ENCODE assay signal across 7 mouse cellular contexts in genomic region chr4:149097956-149098355, GRCm38 (mm10). TPM values are rescaled to one million over a fixed set of nuclear protein-coding genes. Genes with fewer than 3 reads are reported as not detected.
A peak's percentile ranks its signal among the peaks of the same experiment; 100 is the strongest.
DNase-seq lines count a peak whose midpoint lies in the region; ATAC-seq and TF ChIP-seq lines count a peak whose summit lies in the region.

No protein-coding gene starts in this region.

- no peak for TF ChIP-seq CTCF in kidney, adult 2 months (conservative IDR thresholded peaks at IDR 0.05; ENCODE audit: insufficient read depth, insufficient read length, low read depth, low read length)
- TF ChIP-seq CTCF in G1E (IDR thresholded peaks at IDR 0.05; ENCODE audit: low read depth, low read length) = no peak

- TF ChIP-seq POLR2A in kidney, adult 2 months (IDR thresholded peaks at IDR 0.05; ENCODE audit: low read depth, low read length) = no peak

- H3K4me1 ChIP-seq in kidney, adult 2 months (ENCODE audit: control insufficient read depth, insufficient read depth, low read length) = peaks cover 11% of the 10 kb centered on the region; the same call in 1 of the 2 replicates
- peaks cover 36% of the 10 kb centered on the region for H3K4me1 ChIP-seq in G1E (ENCODE audit: insufficient read depth, low read depth, low read length)
- peaks cover 16% of the 10 kb centered on the region for H3K4me1 ChIP-seq in embryonic facial prominence, embryonic 15.5 days
- H3K4me1 ChIP-seq in liver, embryonic 16.5 days (ENCODE audit: control insufficient read depth, low read depth, low read length) = peaks cover 22% of the 10 kb centered on the region

- 46% methylated on average over 3 of the region's 3 CpGs for WGBS in kidney, adult 2 months
- 66% methylated on average over 3 of the region's 3 CpGs for WGBS in embryonic facial prominence, embryonic 15.5 days
- WGBS in liver, embryonic 16.5 days (ENCODE audit: insufficient replicate concordance) = 57% methylated on average over 3 of the region's 3 CpGs

- H3K9me3 ChIP-seq in G1E (replicated peaks) = no peaks in the 10 kb centered on the region
- H3K9me3 ChIP-seq in embryonic facial prominence, embryonic 15.5 days (replicated peaks) = no peaks in the 10 kb centered on the region
- no peaks in the 10 kb centered on the region for H3K9me3 ChIP-seq in liver, embryonic 16.5 days (replicated peaks; ENCODE audit: control insufficient read depth, low read length)

- no peak overlapping the region for H3K9ac ChIP-seq in embryonic facial prominence, embryonic 15.5 days
- no peak overlapping the region; the same call in 1 of the 2 replicates for H3K9ac ChIP-seq in liver, embryonic 16.5 days (ENCODE audit: low read depth, low read length)

- H3K27ac ChIP-seq in kidney, adult 2 months (ENCODE audit: insufficient read depth, low read depth, low read length) = peak overlapping the region; percentile 5; the same call in 1 of the 2 replicates
- H3K27ac ChIP-seq in embryonic facial prominence, embryonic 15.5 days (replicated peaks) = no peak overlapping the region
- H3K27ac ChIP-seq in liver, embryonic 16.5 days (ENCODE audit: low read length) = peak overlapping the region; percentile 74

- ATAC-seq in G1E (ENCODE audit: extremely low read depth, insufficient number of reproducible peaks, low FRiP score, poor library complexity, severe bottlenecking) = no peak
- ATAC-seq in embryonic facial prominence, embryonic 15.5 days (ENCODE audit: insufficient number of reproducible peaks, low FRiP score, low TSS enrichment, low read depth) = no peak
- peak; percentile 49 for ATAC-seq in liver, embryonic 16.5 days (ENCODE audit: low read depth)
- ATAC-seq in frontal cortex, adult (ENCODE audit: low TSS enrichment) = no peak

- peak; percentile 57 for DNase-seq in kidney, adult 2 months
- DNase-seq in kidney, postnatal 14 days = no peak
- no peak for DNase-seq in G1E (ENCODE audit: low spot score)
- no peak for DNase-seq in cerebellum, postnatal 14 days

- H3K4me2 ChIP-seq in embryonic facial prominence, embryonic 15.5 days (replicated peaks) = peak overlapping the region; percentile 92
- H3K4me2 ChIP-seq in liver, embryonic 16.5 days (ENCODE audit: low read depth, low read length) = peak overlapping the region; percentile 81

- H3K36me3 ChIP-seq in kidney, adult 2 months (ENCODE audit: control insufficient read depth, insufficient read depth, low read length) = no peaks in the 10 kb centered on the region
- H3K36me3 ChIP-seq in G1E (replicated peaks) = peaks cover 28% of the 10 kb centered on the region
- H3K36me3 ChIP-seq in embryonic facial prominence, embryonic 15.5 days = peaks cover 3% of the 10 kb centered on the region; the same call in 1 of the 2 replicates
- H3K36me3 ChIP-seq in liver, embryonic 16.5 days (ENCODE audit: control insufficient read depth, insufficient read depth) = peaks cover 2% of the 10 kb centered on the region; the same call in 1 of the 2 replicates

- no peaks in the 10 kb centered on the region for H3K27me3 ChIP-seq in kidney, adult 2 months (replicated peaks; ENCODE audit: control insufficient read depth, insufficient read depth, low read length)
- H3K27me3 ChIP-seq in G1E (ENCODE audit: insufficient read depth, low read length) = no peaks in the 10 kb centered on the region
- no peaks in the 10 kb centered on the region for H3K27me3 ChIP-seq in embryonic facial prominence, embryonic 15.5 days
- no peaks in the 10 kb centered on the region for H3K27me3 ChIP-seq in liver, embryonic 16.5 days (ENCODE audit: control insufficient read depth, insufficient read depth, low read depth, low read length)

- H3K4me3 ChIP-seq in kidney, adult 2 months (ENCODE audit: insufficient read depth, low read depth, low read length) = 0 out of 2 replicates have a peak overlapping the region, but pooled peaks have one; percentile 92
- H3K4me3 ChIP-seq in G1E (ENCODE audit: low read depth, low read length) = peak overlapping the region; percentile 98; the same call in 1 of the 2 replicates
- peak overlapping the region; percentile 99 for H3K4me3 ChIP-seq in embryonic facial prominence, embryonic 15.5 days (replicated peaks)
- H3K4me3 ChIP-seq in liver, embryonic 16.5 days (ENCODE audit: low read depth, low read length) = peak overlapping the region; percentile 89

RNA-seq across cellular contexts. Expression of gene Pex14, which starts 1.7 kb away (rescaled TPM):
- polyA plus RNA-seq in kidney, adult 2 months (2012; rRNA removed) = 49.3 and 55.0 TPM in 2 replicates
- total RNA-seq in G1E (2014; fragmentation: Nextera tagmentation) (21.1 and 24.9 TPM in 2 replicates), G1E (2017) (13.3 and 17.5 TPM in 2 replicates)
- 43.4 and 47.5 TPM in 2 replicates for polyA plus RNA-seq in G1E (2012)
- polyA plus RNA-seq in embryonic facial prominence, embryonic 15.5 days (2015; fragmentation: Nextera tagmentation; extraction: Ambion mirVana) = 47.9 and 49.4 TPM in 2 replicates
- polyA plus RNA-seq in liver, embryonic 16.5 days (2015; fragmentation: Nextera tagmentation; extraction: Ambion mirVana) = 28.7 and 31.1 TPM in 2 replicates

RNA-seq across cellular contexts. Expression of gene Dffa, which starts 6.0 kb away (rescaled TPM):
- polyA plus RNA-seq in kidney, adult 2 months (2012; rRNA removed) = 20.1 and 20.8 TPM in 2 replicates
- 9.2 and 12.7 TPM in 2 replicates for total RNA-seq in G1E (2014; fragmentation: Nextera tagmentation)
- total RNA-seq in G1E (2017) = 22.5 and 23.1 TPM in 2 replicates
- 9.1 and 12.6 TPM in 2 replicates for polyA plus RNA-seq in G1E (2012)
- polyA plus RNA-seq in embryonic facial prominence, embryonic 15.5 days (2015; fragmentation: Nextera tagmentation; extraction: Ambion mirVana) = 31.9 and 35.0 TPM in 2 replicates
- 16.0 and 17.0 TPM in 2 replicates for polyA plus RNA-seq in liver, embryonic 16.5 days (2015; fragmentation: Nextera tagmentation; extraction: Ambion mirVana)

RNA-seq across cellular contexts. Expression of gene Cort, which starts 28.6 kb away (rescaled TPM):
- not detected in 2 replicates for polyA plus RNA-seq in kidney, adult 2 months (2012; rRNA removed)
- total RNA-seq in G1E (2014; fragmentation: Nextera tagmentation) (1.8 TPM in 1 of 2 replicates, not detected in the other), G1E (2017) (0.44 TPM in 1 of 2 replicates, not detected in the other)
- 8.2 and 9.2 TPM in 2 replicates for polyA plus RNA-seq in G1E (2012)
- 0.35 TPM in 1 of 2 replicates, not detected in the other for polyA plus RNA-seq in embryonic facial prominence, embryonic 15.5 days (2015; fragmentation: Nextera tagmentation; extraction: Ambion mirVana)
- not detected in 2 replicates for polyA plus RNA-seq in liver, embryonic 16.5 days (2015; fragmentation: Nextera tagmentation; extraction: Ambion mirVana)

RNA-seq across cellular contexts. Expression of gene Cenps, which starts 39.5 kb away (rescaled TPM):
- polyA plus RNA-seq in kidney, adult 2 months (2012; rRNA removed) = 0.75 and 1.1 TPM in 2 replicates
- total RNA-seq in G1E (2014; fragmentation: Nextera tagmentation) (7.6 and 7.7 TPM in 2 replicates), G1E (2017) (5.7 and 6.6 TPM in 2 replicates)
- 22.3 and 24.6 TPM in 2 replicates for polyA plus RNA-seq in G1E (2012)
- 26.5 and 28.5 TPM in 2 replicates for polyA plus RNA-seq in embryonic facial prominence, embryonic 15.5 days (2015; fragmentation: Nextera tagmentation; extraction: Ambion mirVana)
- polyA plus RNA-seq in liver, embryonic 16.5 days (2015; fragmentation: Nextera tagmentation; extraction: Ambion mirVana) = 10.6 and 12.3 TPM in 2 replicates
